Mouse (Mus musculus): ENCODE results near the gene Pawr.

DNA sequence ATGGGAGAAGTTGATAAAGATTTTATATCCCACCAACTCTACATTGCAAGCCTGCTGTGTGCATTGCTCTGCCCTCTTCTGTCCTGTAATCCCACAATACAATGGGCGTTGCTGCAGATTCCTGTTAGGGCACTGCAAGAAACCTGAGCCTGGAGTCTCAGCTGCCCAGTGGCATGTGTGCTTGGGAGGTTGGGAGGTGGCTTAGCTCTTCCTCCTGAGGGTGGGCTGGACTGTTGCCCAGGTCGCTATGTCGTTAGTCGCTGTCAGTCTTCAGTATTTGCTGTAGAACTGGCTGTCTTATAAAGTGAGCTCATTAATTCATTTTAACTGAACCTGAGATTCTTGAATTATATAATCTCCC, 58.0 kb downstream of the Pawr start:
- no peak for TF ChIP-seq CTCF (IDR thresholded peaks at IDR 0.05; ENCODE audit: low read depth)
- no peak for TF ChIP-seq EP300 (IDR thresholded peaks at IDR 0.05; ENCODE audit: low read depth)

Measured in heart, postnatal 0 days (tissue).